In the genomic region with DNA sequence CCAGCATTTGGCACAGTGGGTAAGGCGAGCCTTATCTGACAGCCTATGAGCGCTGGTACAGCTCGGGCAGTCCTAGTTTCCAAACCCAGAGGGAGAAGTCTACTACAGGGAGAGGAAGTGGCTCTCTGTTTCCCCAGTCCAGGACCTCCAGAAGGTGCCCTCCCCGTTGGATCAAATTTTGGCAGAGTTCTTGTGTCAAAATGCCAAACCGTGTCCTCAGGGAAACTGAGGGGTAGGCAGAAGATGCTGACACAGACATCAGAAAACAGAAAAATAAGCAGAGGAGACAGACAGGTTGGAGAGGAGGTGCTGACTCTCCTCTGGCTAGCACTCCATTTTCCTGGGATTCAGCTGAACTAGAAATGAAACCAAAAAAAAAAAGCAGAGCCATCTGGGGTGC, we compare ENCODE assay signal across 29 mouse cellular contexts. TPM values are rescaled to one million over a fixed set of nuclear protein-coding genes. Genes with fewer than 3 reads are reported as not detected.
DNase-seq lines count a peak whose midpoint lies in the region; ATAC-seq and TF ChIP-seq lines count a peak whose summit lies in the region.
"Had no signal": no experiment of that assay in that cellular context is flagged by ENCODE, and none has a peak within 500 bp of the region (broad histone marks: within the 10 kb centered on the region; RNA-seq: fewer than 3 reads in every experiment).

No protein-coding gene starts in this region.

- TF ChIP-seq POLR2A in liver, adult 2 months (IDR thresholded peaks at IDR 0.05; ENCODE audit: extremely low read depth, insufficient read depth, low read length): no peak

- no peak for ATAC-seq in liver, embryonic 12.5 days
- no peak for ATAC-seq in intestine, postnatal 0 days
- ATAC-seq: forebrain, embryonic 13.5 days; hindbrain, postnatal 0 days; intestine, embryonic 15.5 days; midbrain, embryonic 13.5 days; Patski had no signal

- no peak overlapping the region for H3K27ac ChIP-seq in liver, adult 2 months (replicated peaks; ENCODE audit: insufficient read depth, low read depth, low read length)
- no peak overlapping the region for H3K27ac ChIP-seq in liver, embryonic 12.5 days
- no peak overlapping the region for H3K27ac ChIP-seq in intestine, postnatal 0 days (ENCODE audit: low read depth, low read length)
- H3K27ac ChIP-seq: forebrain, embryonic 13.5 days; heart, embryonic 10.5 days; heart, embryonic 15.5 days; hindbrain, embryonic 12.5 days; hindbrain, postnatal 0 days; intestine, embryonic 15.5 days; lung, embryonic 15.5 days; midbrain, embryonic 13.5 days; stomach, postnatal 0 days had no signal

- H3K4me1 ChIP-seq in liver, adult 2 months (ENCODE audit: control insufficient read depth, insufficient read depth, low read length): no peaks in the 10 kb centered on the region
- no peaks in the 10 kb centered on the region for H3K4me1 ChIP-seq in liver, embryonic 12.5 days
- H3K4me1 ChIP-seq in intestine, postnatal 0 days (replicated peaks; ENCODE audit: control insufficient read depth, insufficient read depth, low read length): no peaks in the 10 kb centered on the region
- H3K4me1 ChIP-seq: forebrain, embryonic 13.5 days; heart, embryonic 10.5 days; heart, embryonic 15.5 days; hindbrain, embryonic 12.5 days; intestine, embryonic 15.5 days; lung, embryonic 15.5 days; midbrain, embryonic 13.5 days had no signal

- H3K9me3 ChIP-seq in liver, embryonic 12.5 days (replicated peaks): no peaks in the 10 kb centered on the region
- H3K9me3 ChIP-seq in intestine, postnatal 0 days (ENCODE audit: control insufficient read depth): no peaks in the 10 kb centered on the region
- H3K9me3 ChIP-seq: forebrain, embryonic 13.5 days; heart, embryonic 10.5 days; heart, embryonic 15.5 days; hindbrain, embryonic 12.5 days; intestine, embryonic 15.5 days; lung, embryonic 15.5 days; midbrain, embryonic 13.5 days had no signal

- no peak for TF ChIP-seq CTCF in liver, adult 2 months (IDR thresholded peaks at IDR 0.05; ENCODE audit: low read depth, low read length)
- TF ChIP-seq CTCF in intestine, postnatal 0 days (IDR thresholded peaks at IDR 0.05; ENCODE audit: low read depth): no peak

- WGBS in liver, adult 2 months: 74% methylated on average over 5 of the region's 5 CpGs
- WGBS in liver, embryonic 12.5 days (ENCODE audit: insufficient replicate concordance): 61% methylated on average over 5 of the region's 5 CpGs
- WGBS in intestine, postnatal 0 days: 83% methylated on average over 5 of the region's 5 CpGs

- no peaks in the 10 kb centered on the region for H3K27me3 ChIP-seq in liver, adult 2 months (ENCODE audit: control insufficient read depth, insufficient read depth, low read length)
- H3K27me3 ChIP-seq in liver, embryonic 12.5 days (replicated peaks): peaks cover 3% of the 10 kb centered on the region; the same call in 1 of the 2 replicates
- H3K27me3 ChIP-seq in intestine, postnatal 0 days (replicated peaks; ENCODE audit: control insufficient read depth, insufficient read depth, low read length): no peaks in the 10 kb centered on the region
- H3K27me3 ChIP-seq: forebrain, embryonic 13.5 days; heart, embryonic 15.5 days; hindbrain, embryonic 12.5 days; intestine, embryonic 15.5 days; lung, embryonic 15.5 days; midbrain, embryonic 13.5 days; Patski had no signal

- H3K9ac ChIP-seq in liver, adult 2 months (ENCODE audit: low read depth, low read length): no peak overlapping the region
- no peak overlapping the region for H3K9ac ChIP-seq in liver, embryonic 12.5 days
- no peak overlapping the region for H3K9ac ChIP-seq in intestine, postnatal 0 days (ENCODE audit: low read depth, low read length)
- H3K9ac ChIP-seq: forebrain, embryonic 13.5 days; heart, embryonic 15.5 days; hindbrain, embryonic 12.5 days; intestine, embryonic 15.5 days; lung, embryonic 15.5 days; midbrain, embryonic 13.5 days had no signal

- H3K4me2 ChIP-seq in liver, embryonic 12.5 days: no peak overlapping the region
- no peak overlapping the region for H3K4me2 ChIP-seq in intestine, postnatal 0 days (replicated peaks; ENCODE audit: low read depth)
- H3K4me2 ChIP-seq: forebrain, embryonic 13.5 days; heart, embryonic 15.5 days; hindbrain, embryonic 12.5 days; intestine, embryonic 15.5 days; lung, embryonic 15.5 days; midbrain, embryonic 13.5 days had no signal

- H3K36me3 ChIP-seq in liver, adult 2 months (ENCODE audit: control insufficient read depth, insufficient read depth, low read length): no peaks in the 10 kb centered on the region
- H3K36me3 ChIP-seq in liver, embryonic 12.5 days: no peaks in the 10 kb centered on the region
- no peaks in the 10 kb centered on the region for H3K36me3 ChIP-seq in intestine, postnatal 0 days (ENCODE audit: control insufficient read depth, insufficient read depth)
- H3K36me3 ChIP-seq: heart, embryonic 10.5 days; heart, embryonic 15.5 days; hindbrain, embryonic 12.5 days; intestine, embryonic 15.5 days; lung, embryonic 15.5 days; midbrain, embryonic 13.5 days had no signal

- H3K79me2 ChIP-seq in liver, adult 2 months (ENCODE audit: control insufficient read depth, insufficient read depth, low read length): no peaks in the 10 kb centered on the region

- DNase-seq in liver, adult 2 months (ENCODE audit: extremely low read depth, low read depth, low spot score): peak; percentile 27
- peak; percentile 90 for DNase-seq in cerebellum, adult 9-10 months
- peak; percentile 63 to 69 for DNase-seq in cerebellum, postnatal 36 days
- DNase-seq in testis, postnatal 10 days (ENCODE audit: low spot score): no peak
- DNase-seq in lung, postnatal 36 days: no peak
- DNase-seq: adrenal gland, postnatal 10 days; gastrocnemius, postnatal 14 days; heart, adult 11 months; heart, postnatal 36 days; kidney, adult 8-10 months; kidney, postnatal 10 days; layer of hippocampus, postnatal 36 days; liver; right cerebral cortex, adult 18-20 months; spleen, adult 18-20 months; thymus, adult 2 months; thymus, postnatal 36 days had no signal

- H3K4me3 ChIP-seq in liver, adult 2 months (ENCODE audit: insufficient read depth, low read depth, low read length): no peak overlapping the region
- H3K4me3 ChIP-seq in liver, embryonic 12.5 days: no peak overlapping the region
- no peak overlapping the region for H3K4me3 ChIP-seq in intestine, postnatal 0 days (ENCODE audit: low read depth, low read length)
- H3K4me3 ChIP-seq: forebrain, embryonic 13.5 days; heart, embryonic 10.5 days; heart, embryonic 15.5 days; hindbrain, embryonic 12.5 days; intestine, embryonic 15.5 days; lung, embryonic 15.5 days; midbrain, embryonic 13.5 days had no signal

RNA-seq across cellular contexts. Expression of a gene that starts 8.6 kb away (rescaled TPM):
- total RNA-seq in liver, adult 2 months (2014; rRNA removed): 15.7 and 16.1 TPM in 2 replicates
- polyA plus RNA-seq in liver, adult 2 months (2012; rRNA removed): 4.3 and 4.5 TPM in 2 replicates
- 37.7 and 41.3 TPM in 2 replicates for polyA plus RNA-seq in liver, embryonic 12.5 days (2016; fragmentation: Nextera tagmentation; extraction: Ambion mirVana)
- 39.3 and 40.0 TPM in 2 replicates for polyA plus RNA-seq in intestine, postnatal 0 days (2015; fragmentation: Nextera tagmentation; extraction: Ambion mirVana)

RNA-seq across cellular contexts. Expression of a gene that starts 40.0 kb away (rescaled TPM):
- total RNA-seq in liver, adult 2 months (2014; rRNA removed): 15.2 and 15.4 TPM in 2 replicates
- 9.4 and 10.7 TPM in 2 replicates for polyA plus RNA-seq in liver, adult 2 months (2012; rRNA removed)
- 35.8 and 38.9 TPM in 2 replicates for polyA plus RNA-seq in liver, embryonic 12.5 days (2016; fragmentation: Nextera tagmentation; extraction: Ambion mirVana)
- 22.5 and 25.0 TPM in 2 replicates for polyA plus RNA-seq in intestine, postnatal 0 days (2015; fragmentation: Nextera tagmentation; extraction: Ambion mirVana)

RNA-seq across cellular contexts. Expression of a gene that starts 51.0 kb away (rescaled TPM):
- total RNA-seq in liver, adult 2 months (2014; rRNA removed): 56.0 and 58.8 TPM in 2 replicates
- polyA plus RNA-seq in liver, adult 2 months (2012; rRNA removed): 54.7 and 69.0 TPM in 2 replicates
- polyA plus RNA-seq in liver, embryonic 12.5 days (2016; fragmentation: Nextera tagmentation; extraction: Ambion mirVana): 26.0 and 29.1 TPM in 2 replicates
- polyA plus RNA-seq in intestine, postnatal 0 days (2015; fragmentation: Nextera tagmentation; extraction: Ambion mirVana): 87.8 and 98.2 TPM in 2 replicates

Comparison
In these comparisons a context has a peak if more than half of its experiments do, and no peak if none do; other contexts are left out.
1. DNase-seq: peak in liver, adult 2 months (single experiment), cerebellum, adult 9-10 months (single experiment) and cerebellum, postnatal 36 days (2 of 2); none in testis, postnatal 10 days (single experiment) and lung, postnatal 36 days (single experiment).